Mouse (Mus musculus) 416B (cell line): ENCODE measurements at regions not wholly inside any gene's neighbourhood (a gene's known extent, or its start where the extent isn't known, plus 50 kb on each side); places are given as distances from the start of the nearest gene placed in this dataset.

Experiments
- DNase-seq: peaks from one replicate; pipeline ENCODE4 v3.0.0; 2011; ENCODE audit warnings: low read depth

DNA sequence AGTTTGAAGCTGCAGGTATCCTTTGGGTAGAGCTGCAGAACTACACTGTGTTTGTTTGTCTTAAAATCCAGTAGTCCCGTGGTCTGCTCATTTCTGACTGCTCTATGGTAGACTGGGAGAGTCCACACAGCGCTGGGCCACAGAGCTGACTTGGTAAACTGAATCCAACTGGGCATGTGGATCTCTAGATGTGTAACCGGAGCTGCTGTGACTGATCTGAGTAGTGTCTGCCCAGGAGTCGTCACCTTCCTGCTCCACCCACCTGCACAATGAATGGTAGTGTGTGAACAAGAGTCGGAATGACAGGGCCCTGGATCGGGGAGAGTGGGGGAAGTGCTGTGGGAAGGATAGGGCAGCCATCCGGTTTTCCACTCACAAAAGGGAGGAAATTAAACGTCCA is 87.5 kb upstream of the Fam3c start:
- DNase-seq = no peak

DNA sequence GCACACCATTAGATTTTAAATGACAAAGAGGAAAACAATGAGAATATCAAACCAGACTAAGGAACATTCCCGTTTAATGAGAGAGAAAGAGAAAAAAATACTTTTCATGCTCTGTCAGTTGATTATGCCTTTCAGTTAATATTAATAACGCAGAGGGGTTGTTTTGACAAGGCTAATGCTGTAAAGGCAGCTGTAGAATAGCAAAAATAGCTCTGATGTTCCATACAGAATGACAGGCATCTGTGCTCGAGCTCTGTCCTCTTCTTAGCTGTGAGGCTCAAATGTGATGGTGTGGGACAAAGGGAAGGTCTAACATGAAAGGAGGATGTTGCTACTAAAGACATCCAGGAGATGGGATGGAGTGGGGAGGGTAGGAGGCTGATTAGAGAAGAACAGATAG is 87.1 kb upstream of the Fam3c start:
- no peak for DNase-seq

DNA sequence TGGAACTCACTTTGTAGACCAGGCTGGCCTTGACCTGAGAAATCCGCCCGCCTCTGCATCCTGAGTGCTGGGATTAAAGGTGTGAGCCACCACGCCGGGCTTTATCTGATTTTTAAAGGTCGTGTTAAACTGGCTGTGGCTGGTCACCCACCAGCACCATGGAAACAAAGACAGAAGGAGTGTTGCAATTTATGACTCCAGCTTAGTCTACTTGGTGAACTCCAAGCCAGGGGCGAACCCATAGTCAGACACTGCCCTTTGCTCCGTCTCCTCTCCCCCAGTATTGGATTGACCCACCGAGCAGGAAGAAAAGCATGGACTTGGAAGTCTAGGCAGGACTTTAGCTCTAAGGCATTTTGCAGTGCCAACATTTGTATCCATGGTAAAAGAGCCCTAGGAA is 86.5 kb upstream of the Fam3c start:
- DNase-seq = no peak

DNA sequence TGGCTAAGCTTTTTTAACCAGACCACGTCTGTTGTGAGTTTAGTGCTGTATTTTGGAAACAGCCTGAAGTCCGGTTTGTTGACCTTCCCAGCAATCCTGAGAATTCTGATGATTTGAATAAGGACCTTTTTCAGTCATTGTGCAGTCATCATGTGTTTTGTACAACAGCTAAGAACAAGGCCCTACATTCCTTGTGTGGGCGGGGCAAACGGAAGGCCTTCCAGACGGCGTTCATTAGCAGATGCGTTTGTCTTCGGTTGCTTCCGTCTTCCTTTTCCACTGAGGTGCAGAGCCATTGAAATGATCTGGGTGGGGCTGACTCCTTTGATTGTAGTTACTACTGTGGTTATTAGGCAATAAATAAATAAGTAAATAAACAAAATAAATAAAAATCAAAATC is 83.8 kb upstream of the Fam3c start:
- DNase-seq = no peak

DNA sequence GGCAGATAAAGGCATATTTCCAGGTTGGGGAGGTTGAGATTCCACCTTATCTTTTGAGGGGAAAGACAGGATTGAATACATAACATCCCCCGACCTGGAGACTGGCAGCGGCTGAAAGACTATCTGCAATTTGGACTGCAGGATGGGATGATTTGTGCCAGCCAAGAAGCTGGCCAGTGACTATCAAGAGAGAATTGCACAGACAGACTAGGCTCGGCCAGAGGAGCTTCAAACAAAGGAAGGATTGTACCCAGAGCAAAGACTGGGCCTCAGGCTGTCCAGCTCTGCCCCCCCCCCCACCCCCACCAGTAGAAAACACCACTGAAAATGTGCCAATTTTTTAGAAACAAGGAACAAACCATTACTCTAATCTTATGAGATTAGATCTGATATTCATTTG is 73.0 kb upstream of the Fam3c start:
- no peak for DNase-seq

DNA sequence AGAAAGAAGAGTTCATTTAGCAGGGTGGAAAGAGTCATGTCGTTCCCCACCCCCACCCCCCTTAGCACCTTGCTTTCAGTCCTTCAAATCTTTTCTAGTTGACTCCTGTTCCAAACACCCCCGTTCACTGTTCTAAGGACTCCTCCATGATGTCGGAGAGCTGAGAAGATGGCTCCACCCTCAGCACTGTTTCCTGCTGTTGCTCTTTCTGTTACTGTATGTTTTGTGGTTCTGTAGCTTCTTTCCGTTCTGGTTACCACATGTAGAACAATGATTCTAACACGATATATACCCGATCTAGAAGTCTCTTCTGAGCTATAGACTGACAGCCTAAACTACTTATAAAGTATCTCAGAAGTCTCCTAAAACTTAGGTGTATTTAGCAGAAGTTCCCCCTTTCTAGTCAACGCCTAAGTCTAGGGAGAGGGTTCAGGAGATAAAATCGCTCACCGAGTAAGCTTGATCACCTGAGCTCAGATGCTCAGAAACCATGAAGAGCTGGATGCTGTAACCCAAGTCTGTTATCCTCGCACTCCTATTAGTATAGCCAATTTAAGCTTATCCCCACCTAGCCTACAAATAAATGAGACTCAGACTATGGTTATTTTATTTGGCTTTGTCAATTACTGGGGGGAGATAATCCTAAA is 68.2 kb upstream of the Fam3c start:
- DNase-seq = peak; percentile 17

DNA sequence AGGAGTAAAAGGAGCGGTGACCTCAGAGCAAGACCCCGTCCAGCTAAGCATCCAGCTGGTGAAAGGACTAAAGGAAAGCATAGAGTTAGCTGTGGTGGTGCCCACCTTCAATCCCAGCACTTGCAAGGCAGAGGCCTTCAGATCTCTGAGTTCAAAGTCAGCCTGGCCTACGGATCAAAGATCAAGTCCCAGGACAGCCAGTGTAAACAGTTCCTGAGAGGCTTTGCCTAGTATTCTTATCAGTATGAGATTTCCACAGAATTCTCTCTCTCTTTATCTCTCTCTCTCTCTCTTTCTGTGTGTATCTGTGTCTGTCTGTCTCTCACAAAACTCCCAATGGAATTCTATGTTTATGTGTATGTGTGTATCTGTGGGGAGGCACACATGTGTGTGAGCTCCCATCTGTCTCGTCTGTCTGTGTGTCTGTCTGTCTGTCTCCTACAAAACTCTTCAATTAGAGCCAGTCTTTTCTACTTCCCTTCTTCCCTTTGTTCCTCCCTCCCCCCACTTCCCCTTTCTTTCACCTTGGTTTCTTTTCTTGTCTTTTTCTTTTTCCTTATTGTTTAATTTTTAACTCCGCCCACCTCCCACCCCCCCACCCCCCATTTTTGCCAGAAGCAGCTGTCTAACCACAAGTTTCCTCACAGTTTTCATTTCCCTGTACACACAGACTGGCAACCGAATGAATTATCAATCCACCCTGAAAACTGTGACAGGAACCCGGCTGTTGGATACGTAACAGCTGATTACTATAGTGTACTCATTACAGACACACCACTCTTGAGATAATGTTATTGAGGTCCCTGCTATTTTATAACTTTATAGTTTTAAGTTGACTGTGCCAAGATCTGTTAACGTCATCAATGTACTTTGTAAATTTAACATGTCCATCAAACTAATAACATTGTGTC is 67.3 kb upstream of the Fam3c start:
- peak; percentile 23 for DNase-seq

DNA sequence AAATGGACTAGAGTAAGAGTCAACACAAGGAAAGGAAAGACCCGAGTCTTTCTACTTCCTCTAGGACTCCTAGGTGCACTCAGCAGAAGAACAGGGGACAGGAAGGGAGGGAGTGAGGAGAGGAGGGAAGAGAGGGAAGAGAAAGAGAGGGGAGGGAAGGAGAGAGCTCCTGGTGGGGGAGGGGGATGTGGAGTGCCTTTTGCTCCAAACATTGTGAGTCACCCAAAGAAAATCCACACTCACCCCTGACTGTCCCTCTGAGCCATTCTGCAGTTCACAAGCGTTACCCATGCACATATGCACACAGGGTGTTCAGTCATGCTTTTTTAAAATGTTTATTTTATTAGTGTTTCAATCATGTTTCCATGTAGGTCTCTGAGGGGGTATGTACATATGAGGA is 65.5 kb upstream of the Fam3c start:
- no peak for DNase-seq

DNA sequence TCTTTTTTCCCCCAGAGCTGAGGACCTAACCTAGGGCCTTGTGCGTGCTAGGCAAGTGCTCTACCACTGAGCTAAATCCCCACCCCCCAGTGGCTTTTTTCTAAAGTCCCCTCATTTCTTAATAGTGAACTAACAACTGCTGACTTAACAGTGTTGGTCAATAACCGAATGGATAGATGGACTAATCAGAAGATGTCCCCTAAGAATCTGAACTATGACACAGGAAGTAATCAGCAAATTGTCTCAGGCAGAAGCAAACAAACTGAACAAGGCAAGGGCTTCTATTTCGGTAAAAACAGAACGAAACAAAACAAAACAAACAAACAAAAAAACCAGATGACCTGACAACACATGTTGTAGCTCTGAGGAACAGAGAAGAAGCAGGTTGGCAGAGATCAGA is 62.2 kb upstream of the Fam3c start:
- no peak for DNase-seq

DNA sequence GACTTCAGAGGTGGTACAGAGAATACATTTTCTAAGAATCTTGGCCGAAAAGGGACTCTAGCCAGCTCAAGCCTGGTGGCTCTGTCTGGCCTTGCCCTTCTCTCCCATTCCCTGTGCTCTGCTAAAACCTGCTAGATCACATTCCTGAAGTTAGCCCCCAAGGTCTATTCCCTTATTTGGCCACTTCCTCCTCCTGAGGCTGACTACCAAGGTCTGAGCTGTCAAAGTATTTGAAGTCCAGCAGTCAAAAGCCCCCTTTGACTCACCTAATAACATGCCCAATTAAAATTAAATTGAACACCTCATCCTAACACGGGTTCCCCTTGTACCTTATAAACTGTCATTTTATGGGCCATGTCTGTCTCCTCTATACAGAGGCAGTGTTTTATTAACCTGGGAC is 61.1 kb upstream of the Fam3c start:
- DNase-seq = no peak

DNA sequence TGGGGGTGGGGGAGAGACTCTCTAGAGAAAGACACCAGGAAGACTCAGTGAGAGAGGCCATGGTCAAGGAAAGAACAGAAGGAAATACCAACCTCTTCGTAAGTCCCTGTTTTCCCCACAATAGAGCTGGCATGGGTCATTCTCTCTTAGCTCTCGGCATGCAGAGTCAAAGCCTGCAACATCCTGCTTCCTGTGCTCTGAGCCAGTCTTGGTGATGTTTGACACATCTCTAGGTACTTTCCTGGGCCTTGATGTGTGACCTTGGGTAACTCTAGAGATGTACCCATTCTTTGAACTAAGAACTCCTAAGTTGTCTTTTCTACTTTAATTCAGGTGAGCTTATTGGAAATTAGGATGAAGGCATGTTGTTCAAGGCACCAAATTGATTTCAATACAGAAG is 55.8 kb upstream of the Fam3c start:
- no peak for DNase-seq

DNA sequence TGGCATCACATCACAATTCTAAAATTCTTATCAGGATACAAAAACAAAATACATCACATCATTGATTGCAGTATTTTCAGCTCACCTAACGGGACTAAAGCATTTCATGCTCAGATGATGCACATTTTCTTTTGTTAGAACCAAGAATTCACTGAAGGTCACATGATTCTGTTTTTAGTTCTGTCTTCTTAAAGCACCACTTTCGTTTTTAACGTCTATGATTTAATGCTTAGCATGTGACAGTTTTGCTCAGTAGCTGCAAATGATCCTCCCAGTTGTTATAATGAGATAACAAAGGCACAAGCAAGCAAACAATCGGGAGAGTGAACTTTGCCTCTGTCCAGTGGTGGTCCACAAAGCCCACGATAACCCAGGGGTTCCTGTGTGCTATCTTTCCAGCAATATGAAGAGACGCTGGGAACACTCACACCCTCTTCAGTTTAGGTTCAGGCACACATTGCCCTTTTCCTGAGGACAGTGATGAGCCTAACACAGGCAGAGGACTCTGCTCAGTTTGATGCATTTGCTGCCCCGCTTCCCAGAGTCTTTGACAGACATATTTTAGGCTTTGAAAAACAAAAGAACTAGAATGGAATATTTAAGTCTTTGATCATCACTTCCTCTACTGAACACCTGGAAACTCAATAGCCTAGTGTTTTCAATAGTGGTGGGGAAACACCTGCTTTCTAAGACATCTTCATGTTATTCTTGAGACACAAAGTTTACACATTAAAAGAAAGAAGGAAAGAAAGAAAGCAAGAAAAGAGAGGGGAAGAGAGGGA is 53.0 kb upstream of the Fam3c start:
- DNase-seq = no peak
